Mouse (Mus musculus) cerebellum, adult 11-12 months (tissue): Measurements from ENCODE around the gene 9930021J03Rik.

Source experiments
- DNase-seq: peaks from one replicate; pipeline ENCODE4 v3.0.0; 2022

The 9930021J03Rik gene

DNA sequence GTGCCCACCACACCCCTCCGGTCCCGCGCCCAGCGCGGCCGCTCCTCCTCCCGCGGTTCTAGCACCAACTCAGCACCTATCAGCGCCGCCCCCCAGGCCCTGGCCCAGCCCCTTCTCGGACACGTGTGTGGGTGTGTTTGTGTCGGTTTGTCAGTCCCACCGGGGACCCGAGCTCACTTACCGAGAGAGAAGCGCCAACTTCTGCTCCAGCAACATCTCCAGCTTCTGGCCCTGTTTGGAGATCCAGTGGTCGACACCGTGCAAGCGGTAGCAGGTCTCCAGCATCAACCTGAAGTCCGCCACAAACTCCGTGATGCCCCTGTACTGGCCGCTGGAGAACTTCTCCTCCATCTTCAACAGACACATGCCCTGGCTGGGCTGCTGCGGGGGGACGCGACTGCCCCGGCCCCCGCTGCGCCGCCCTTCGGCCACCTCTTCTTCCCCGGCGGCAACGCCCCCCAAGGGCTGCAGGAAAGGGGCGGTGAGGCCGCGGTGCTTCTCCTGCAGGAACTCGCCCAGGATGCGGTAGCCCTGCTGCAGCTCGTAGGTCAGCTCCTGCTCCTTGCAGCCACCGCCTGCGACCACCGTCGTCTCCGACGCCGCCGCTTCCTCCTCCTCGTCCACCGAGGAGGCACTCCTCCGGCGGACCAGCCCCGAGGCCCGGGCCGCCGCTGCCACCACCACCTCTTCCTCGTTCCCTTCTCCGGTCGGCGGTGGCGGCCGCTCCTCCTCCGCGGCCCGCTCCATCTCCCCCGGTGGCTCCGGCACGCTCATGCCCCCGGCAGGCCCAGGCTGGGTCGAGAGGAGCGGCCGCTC lies 480 bp downstream of the 9930021J03Rik start:
- peak; percentile 71 for DNase-seq

DNA sequence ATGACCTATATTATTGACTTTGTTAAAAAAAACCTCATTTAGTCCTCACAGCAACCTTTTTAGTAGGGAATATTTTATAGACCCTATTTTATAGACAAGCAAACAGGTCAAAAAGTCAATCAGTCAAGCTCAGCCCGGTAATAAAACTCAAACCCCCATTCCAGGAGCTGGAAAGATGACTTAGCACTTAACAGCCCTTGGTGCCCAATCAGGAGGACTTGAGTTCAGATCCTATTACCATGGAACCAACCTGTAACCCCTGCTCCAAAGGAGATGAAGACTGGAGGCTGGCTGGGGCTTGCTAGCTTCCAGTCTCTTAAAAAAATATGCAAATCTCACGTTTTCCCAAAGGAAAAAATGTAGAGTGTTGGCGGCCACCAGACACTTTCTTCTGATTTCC lies 1.8 kb downstream of the 9930021J03Rik start:
- DNase-seq: no peak

DNA sequence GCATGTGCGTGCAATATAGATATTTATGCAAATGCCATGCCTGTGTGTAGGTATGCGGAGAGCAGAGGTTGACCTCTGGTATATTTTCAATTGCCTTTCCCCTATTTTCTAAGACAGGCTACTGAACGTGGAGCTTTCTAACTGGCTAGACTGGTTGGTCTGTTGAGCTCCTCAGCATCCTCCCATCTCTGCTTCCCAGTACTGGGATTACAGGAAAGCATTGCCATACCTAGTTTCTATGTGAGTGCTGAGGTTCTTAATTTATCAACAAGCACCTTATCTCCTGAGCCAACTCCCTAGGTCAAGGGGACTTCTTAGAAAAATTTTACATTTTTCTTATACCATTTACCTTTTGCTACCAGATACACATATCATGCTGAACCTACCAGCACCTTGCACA lies 8.4 kb downstream of the 9930021J03Rik start:
- no peak for DNase-seq

GRCm38 (mm10) chr19:29787997-29788396 lies 17.8 kb downstream of the 9930021J03Rik start:
- no peak for DNase-seq

DNA sequence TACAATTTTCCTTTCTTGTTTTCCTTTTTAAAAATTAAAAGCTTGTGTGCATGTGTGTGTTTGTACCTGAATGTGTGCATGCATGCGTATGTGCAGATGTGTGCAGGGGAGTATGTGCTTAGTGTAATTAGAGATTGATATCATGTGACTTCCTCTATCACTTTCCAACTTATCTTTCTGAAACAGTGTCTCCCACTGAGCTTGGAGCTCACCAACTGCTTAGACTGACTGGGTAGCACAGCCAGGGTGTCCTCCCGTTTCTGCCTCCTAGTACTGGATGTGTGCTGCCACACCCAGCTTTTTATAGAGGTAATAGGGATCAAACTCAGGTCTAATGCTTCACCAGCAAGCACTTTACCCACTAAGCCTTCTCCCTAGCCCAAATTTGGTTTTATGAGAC lies 22.9 kb downstream of the 9930021J03Rik start:
- no peak for DNase-seq

DNA sequence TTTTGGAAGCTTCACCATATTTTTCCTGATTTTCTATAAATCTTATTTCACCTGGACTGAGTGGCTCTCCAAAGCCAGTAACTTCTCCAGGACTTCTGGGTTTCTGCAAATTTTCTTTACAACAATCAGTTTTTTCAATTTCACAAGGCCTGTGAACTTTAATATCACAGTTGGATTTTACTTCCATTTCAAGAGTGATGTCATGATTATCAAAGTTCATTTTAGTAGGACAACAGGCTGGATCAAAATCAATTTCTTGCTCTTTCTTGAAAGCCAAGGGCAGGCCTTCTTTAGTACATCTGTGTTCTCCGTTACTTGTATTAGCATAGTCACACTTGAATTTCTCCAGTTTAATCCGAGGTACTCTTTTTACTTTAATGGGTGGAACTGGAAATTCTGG lies 51.9 kb downstream of the 9930021J03Rik start:
- no peak for DNase-seq

GRCm38 (mm10) chr19:29750994-29751393 lies 54.8 kb downstream of the 9930021J03Rik start:
- DNase-seq: no peak

DNA sequence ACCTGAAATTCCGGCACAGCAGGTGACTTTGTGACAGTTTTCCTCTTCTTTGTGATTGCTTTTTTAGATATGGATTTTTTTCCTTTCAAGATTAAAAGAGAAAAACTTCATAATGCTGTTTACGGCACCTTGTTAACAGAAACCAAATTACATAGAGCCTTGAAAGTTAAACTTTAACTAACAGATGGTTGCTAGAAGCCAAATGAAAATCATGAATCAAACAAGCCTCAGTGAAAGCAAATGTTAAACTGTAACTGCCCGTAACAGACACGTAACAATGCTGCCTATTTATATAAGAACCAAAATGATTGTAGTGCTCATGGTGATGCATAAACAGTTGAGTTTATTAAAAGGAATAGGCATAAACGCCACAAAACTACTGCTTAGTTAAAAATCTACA lies 62.3 kb downstream of the 9930021J03Rik start:
- no peak for DNase-seq

GRCm38 (mm10) chr19:29740661-29741060 lies 65.1 kb downstream of the 9930021J03Rik start:
- no peak for DNase-seq

DNA sequence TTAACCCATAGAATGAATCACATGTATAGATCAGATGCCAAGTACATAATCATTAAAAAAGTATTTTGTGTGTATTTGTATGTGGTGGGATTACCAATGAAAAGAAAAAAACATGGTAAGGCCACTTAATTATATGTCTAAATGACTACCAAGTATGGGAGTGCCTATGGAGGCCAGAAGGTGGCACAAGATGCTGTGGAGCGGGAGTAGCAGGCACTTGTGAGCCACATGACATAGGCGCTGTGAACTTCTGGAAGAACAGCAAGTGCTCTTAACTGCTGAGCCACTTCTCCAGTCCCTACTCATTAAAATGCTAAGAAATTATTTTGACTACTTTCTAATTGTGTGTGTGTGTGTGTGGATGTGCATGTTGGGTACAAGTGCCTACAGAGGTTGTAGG lies 66.2 kb downstream of the 9930021J03Rik start:
- no peak for DNase-seq

DNA sequence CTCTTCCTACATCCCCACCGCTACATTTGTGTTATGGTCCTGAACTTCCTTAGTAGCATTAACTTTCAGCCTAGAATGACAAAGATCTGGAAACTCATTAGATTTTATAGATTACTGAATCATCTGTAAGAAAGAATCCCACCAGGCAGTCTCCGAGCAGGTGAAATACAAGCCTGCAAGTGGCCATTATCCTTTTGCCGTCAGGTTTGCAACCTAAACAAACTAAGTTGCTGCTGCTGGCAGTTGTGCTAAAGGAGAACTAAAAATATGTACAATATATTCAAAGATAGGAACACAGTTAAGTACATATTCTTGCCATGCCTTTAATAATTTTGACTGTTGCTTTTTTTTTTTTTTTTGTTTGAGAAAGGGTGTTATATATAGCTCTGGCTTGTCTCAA lies 70.4 kb downstream of the 9930021J03Rik start:
- no peak for DNase-seq

DNA sequence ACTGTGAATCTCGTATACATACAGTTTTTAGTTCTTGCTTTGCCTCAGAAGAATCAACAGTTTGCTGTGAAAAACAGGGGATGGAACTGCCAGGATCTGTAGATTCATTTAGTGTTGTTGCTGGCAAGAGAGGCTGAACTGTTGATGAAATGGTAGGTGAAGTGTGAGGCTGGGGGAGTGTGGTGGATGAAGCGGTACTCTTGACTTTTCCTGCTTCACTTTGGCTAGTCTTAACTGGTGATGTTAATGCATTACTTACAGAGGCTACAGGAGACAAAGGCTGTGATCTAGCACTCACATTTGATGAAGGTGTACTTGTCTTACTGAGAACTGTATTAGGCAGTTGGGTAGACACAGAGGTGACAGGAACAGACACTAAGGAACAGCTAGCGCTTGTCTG lies 87.3 kb downstream of the 9930021J03Rik start:
- no peak for DNase-seq

- no peak for DNase-seq
Observed at GRCm38 (mm10) chr19:29717854-29718253, 87.9 kb downstream of the 9930021J03Rik start.

DNA sequence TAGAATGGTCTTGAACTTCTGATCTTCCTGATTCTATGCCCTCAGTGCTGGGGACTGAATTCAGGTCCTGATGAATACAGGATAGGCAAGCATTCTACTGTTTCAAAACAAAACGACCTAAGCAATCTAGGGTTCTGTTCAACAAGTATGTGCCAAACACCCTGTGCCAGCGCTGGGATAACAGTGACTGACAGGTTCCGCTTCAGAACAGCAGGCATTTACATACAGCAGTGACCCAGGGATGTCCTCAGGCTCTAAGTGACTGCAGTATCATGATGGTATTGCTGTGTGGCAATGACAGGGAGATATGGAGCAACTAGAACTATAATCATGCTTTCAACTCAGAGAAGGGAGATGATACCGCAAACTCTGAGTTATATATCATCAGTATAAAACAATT lies 92.3 kb downstream of the 9930021J03Rik start:
- DNase-seq: no peak

DNA sequence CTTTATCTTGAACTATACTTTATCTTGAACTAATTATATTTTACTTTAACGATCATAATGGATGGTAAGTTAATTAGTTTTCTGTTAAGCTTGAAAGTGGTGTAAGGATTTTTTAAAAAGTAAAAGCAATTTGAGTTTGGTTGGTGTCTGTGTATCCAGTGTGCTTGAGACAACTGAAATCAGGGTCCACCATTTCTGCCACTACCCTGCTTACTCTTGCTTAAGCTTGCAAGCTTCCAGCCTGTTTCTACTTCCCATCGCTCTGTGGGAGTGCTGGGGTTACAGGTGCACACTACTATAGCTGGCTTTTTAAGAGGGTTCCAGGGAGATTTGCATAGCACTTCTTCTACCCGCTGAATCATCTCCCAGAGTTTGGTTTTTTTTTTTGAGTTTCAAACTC lies 96.3 kb downstream of the 9930021J03Rik start:
- DNase-seq: no peak

- DNase-seq: no peak
Observed at GRCm38 (mm10) chr19:29708461-29708860, 97.3 kb downstream of the 9930021J03Rik start.

DNA sequence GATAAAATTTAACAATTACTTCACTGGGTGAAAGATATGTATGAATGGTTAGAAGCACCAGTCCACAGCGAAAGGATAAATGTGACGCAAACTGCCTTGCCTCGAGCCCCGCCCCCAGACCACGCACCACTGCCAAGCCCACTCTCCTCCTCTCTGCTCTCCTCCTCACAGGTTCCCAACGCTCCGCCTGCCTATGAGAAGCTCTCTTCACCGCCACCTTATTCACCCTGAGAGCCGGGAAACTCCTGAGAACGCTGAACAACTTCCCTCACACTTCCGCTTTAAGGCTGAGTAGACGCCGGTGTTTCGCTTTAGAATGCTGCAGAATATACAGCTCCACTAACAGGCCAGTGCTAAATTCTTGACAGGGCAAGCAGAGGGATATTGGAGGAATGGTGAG lies 97.8 kb downstream of the 9930021J03Rik start:
- DNase-seq: no peak

GRCm38 (mm10) chr19:29707314-29707898 lies 98.4 kb downstream of the 9930021J03Rik start:
- no peak for DNase-seq

DNA sequence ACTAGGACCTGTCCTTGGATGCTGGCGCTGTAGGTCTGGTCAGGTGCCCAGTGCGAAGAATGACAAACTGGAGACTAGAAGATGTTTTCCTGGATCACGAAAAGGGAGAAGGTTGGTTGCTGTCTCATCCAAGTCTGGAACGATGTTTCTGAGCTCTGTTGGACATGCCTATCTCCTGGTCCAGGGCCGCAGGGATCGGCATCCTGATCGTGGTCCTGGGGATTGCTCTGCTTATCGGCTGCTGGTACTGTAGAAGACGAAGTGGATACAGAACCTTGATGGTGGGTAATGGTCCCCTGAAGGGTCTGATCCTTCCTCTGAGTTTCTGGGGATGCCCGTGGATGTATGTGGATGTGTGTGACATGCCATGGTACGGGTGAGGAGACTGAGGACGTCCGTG lies 101.4 kb downstream of the 9930021J03Rik start:
- no peak for DNase-seq

DNA sequence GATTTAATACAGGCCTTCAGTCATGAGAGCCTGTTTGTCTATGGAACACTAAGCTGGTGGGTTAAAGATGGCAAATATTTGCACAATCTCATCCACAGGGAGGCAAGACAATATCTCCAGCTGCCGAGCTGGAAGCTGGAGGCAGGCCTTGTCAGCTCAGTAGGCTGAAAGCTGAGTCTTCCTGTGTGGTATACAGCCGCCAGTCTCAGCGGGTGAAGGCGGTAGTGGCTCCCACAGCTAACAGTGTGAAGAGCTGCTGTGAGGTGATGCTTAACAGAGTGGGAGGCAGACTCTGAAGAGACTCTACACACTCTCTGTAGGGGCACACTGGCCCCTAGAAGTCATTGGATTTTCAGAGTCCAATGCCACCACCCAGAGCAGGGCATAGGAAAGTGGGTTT lies 104.1 kb downstream of the 9930021J03Rik start:
- DNase-seq: no peak

DNA sequence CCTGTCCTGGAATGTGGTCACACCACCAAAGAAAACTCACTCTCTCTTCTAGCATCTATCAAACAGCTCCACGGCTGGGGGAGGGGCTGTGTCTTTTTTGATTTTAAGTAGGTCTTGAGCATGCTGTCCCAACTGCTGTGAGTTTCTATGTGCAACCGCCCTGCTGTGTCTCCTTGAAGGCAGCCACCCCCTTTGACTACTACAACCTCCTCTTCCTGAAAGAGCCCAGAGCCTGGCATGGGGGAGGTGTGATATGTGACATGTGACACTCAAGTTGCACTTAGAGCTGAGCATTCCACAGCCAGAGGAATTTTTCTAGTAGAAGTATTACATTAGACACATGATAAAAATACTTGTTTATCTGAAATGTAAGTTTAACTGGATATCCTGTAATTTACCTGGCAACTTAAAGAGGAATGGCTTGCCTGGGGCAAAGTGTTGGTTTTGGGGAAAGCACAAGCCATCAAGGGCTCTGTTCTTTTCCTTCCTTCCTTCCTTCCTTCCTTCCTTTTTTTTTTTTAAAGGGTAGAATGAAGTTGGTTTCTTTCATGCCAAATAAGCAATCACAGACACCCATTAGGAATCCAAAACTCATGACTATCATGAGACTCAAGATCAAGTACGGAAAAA lies 108.4 kb downstream of the 9930021J03Rik start, which contains the start of gene Mlana:
Gene Mlana (plus strand): TSS at position 580 of the 630 bp plus-strand sequence.
- no peak for DNase-seq

DNA sequence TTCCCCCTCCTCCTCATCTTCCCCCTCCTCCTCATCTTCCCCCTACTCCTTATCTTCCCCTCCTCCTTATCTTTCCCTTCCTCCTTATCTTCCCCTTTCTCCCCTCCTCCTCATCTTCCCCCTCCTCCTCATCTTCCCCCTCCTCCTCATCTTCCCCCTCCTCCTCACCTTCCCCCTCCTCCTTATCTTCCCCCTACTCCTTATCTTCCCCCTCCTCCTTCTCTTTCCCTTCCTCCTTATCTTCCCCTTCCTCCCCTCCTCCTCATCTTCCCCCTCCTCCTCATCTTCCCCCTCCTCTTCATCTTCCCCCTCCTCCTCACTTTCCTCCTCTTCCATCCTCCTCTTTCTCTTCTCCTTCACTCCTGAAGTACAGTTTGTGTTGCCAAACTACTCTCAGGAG lies 108.9 kb downstream of the 9930021J03Rik start:
- DNase-seq: no peak

- no peak for DNase-seq
Observed at GRCm38 (mm10) chr19:29696309-29696708, 109.5 kb downstream of the 9930021J03Rik start.

DNA sequence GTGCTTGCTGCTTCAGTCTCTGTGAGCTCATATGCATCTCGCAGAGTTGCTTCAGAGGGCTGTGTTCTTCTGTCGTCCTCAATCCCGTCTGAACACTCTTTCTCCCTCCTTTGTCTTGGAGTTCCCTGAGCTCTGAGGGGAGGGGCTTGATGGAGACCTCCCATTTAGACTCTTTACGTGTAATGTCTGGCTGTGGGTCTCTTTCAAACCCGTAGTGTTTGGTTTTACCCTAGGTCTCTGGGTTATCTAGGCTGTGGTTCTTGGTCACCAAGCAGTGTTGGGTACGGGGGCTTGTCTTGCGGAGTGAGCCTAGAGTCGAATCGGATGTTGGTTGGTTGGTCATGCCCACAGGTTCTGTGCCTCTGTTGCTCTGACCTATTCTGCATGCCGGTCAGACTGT lies 110.7 kb downstream of the 9930021J03Rik start:
- no peak for DNase-seq
